Mouse (Mus musculus) C2C12 (cell line): ENCODE measurements at regions not wholly inside any gene's neighbourhood (a gene's known extent, or its start where the extent isn't known, plus 50 kb on each side); places are given as distances from the start of the nearest gene placed in this dataset.

ENCODE experiments used
- CTCF ChIP-seq: IDR thresholded peaks from one replicate; pipeline ENCODE4 v1.5.1; 2011; ENCODE audit not compliant: control insufficient read depth, insufficient read depth, insufficient read length
- FOSL1 ChIP-seq: IDR thresholded peaks from one replicate; pipeline ENCODE4 v1.8.0; 2011; ENCODE audit warnings: mild to moderate bottlenecking, low read length; ENCODE audit not compliant: poor library complexity, insufficient read depth, severe bottlenecking
- MYOG ChIP-seq: IDR thresholded peaks from one replicate; pipeline ENCODE4 v1.6.1; 2011; ENCODE audit not compliant: control insufficient read depth, insufficient read length; ENCODE audit errors: extremely low read depth

DNA sequence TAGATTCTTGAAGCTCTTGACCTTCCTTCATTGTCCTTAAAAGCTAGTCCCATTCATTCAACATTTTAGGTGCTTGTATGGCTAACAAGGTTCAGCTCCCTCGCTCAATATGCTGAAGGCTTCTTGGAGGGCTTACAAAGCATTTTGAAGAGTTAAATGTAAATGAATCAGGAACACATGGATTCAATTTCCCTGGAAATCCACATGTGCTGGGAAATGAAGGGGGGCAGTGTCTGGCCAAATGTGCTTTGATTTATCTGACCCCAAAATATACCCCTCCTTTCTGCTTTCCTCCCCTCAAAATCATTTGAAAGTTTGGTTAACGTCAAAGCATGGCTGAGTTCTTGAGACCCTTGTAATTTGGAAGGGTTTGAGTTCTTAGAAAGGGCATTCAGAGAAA is 1142.4 kb downstream of the Slc22a22 start:
- TF ChIP-seq CTCF (no peak), MYOG (no peak), FOSL1 (no peak)
